Mouse (Mus musculus): ENCODE results near the gene Ly6g6e. TPM values are rescaled to one million over a fixed set of nuclear protein-coding genes. Genes with fewer than 3 reads are reported as not detected.
"Not testable (repeated sequence)": the region's sequence is repeated elsewhere in the genome, so short reads cannot be mapped to it uniquely, and the experiment has no call there.

Ly6g6e gene
- total RNA-seq, 2 experiments from 2014 or later: not detected

GRCm38 (mm10) chr17:35124261-35124896, 47.7 kb downstream of the Ly6g6e start:
- not testable (repeated sequence) for DNase-seq (ENCODE audit: low spot score)
- intact Hi-C loops (cut with DNase I): loop anchor here (5.0 kb wide), 2 partner anchors 38 to 113 kb away; partner anchors contain the start of genes Nfkbil1 and Prrc2a

GRCm38 (mm10) chr17:35125081-35125480, 48.4 kb downstream of the Ly6g6e start:
- intact Hi-C loops (cut with DNase I): no loop called here
- DNase-seq (ENCODE audit: low spot score): no peak

- no peak for DNase-seq (ENCODE audit: low spot score)
- intact Hi-C loops (cut with DNase I): no loop called here
Observed at GRCm38 (mm10) chr17:35125578-35125977, 48.9 kb downstream of the Ly6g6e start.

GRCm38 (mm10) chr17:35126206-35126611, 49.5 kb downstream of the Ly6g6e start, which contains the start of gene D17H6S53E:
Gene D17H6S53E, plus strand, starts transcription at chr17:35126373.
- intact Hi-C loops (cut with DNase I): no loop called here

GRCm38 (mm10) chr17:35127017-35127416, 50.3 kb downstream of the Ly6g6e start:
- intact Hi-C loops (cut with DNase I): no loop called here

More at GRCm38 (mm10) chr17:35126206-35126611, 49.5 kb downstream of the Ly6g6e start, which contains the start of gene D17H6S53E:
- DNase-seq (ENCODE audit: low spot score): peak; percentile 67

More at GRCm38 (mm10) chr17:35127017-35127416, 50.3 kb downstream of the Ly6g6e start:
- DNase-seq (ENCODE audit: low spot score): no peak

Other genes starting within 250 kb of the Ly6g6e start
- gene Stk19, start 240.0 kb upstream of the Ly6g6e start, total RNA-seq (2021): 10 to 100 TPM in 1 of 2 experiments, 1 to 10 TPM in 1; 9.4 to 12.7 TPM
- gene Dxo, start 239.9 kb upstream of the Ly6g6e start, total RNA-seq (2021): 10 to 100 TPM; 11.1 to 11.6 TPM
- 10 to 100 TPM; 18.4 to 22.6 TPM for gene Skiv2l, start 226.7 kb upstream of the Ly6g6e start, total RNA-seq (2021)
- 10 to 100 TPM; 15.5 to 16.7 TPM for gene Nelfe, start 226.5 kb upstream of the Ly6g6e start, total RNA-seq (2021)
- 1 to 10 TPM; 2.8 to 6.0 TPM for gene Cfb, start 214.4 kb upstream of the Ly6g6e start, total RNA-seq (2021)
- 1 to 10 TPM; 6.4 to 7.4 TPM for gene Zbtb12, start 197.4 kb upstream of the Ly6g6e start, total RNA-seq (2021)
- under 1 TPM in 1 of 2 experiments, not detected in 1; 0.08 TPM for gene Gm20547, start 194.9 kb upstream of the Ly6g6e start, total RNA-seq (2021)
- 1 to 10 TPM; 2.8 to 4.1 TPM for gene C2, start 178.6 kb upstream of the Ly6g6e start, total RNA-seq (2021)
- gene Ehmt2, start 178.4 kb upstream of the Ly6g6e start, total RNA-seq (2021): 10 to 100 TPM; 37.6 to 39.1 TPM
- not detected for gene Slc44a4, start 162.4 kb upstream of the Ly6g6e start, total RNA-seq (2021)
- gene Neu1, start 145.6 kb upstream of the Ly6g6e start, total RNA-seq (2021): 10 to 100 TPM; 12.7 to 14.1 TPM
- 1 to 10 TPM; 1.9 to 6.9 TPM for gene Hspa1b, start 117.7 kb upstream of the Ly6g6e start, total RNA-seq (2021)
- not detected for gene Gm20481, start 107.0 kb upstream of the Ly6g6e start, total RNA-seq (2021)
- 1 to 10 TPM; 2.9 to 7.7 TPM for gene Hspa1a, start 104.7 kb upstream of the Ly6g6e start, total RNA-seq (2021)
- 1 to 10 TPM; 6.9 to 8.1 TPM for gene Hspa1l, start 104.2 kb upstream of the Ly6g6e start, total RNA-seq (2021)
- 10 to 100 TPM; 19.0 to 19.1 TPM for gene Lsm2, start 95.0 kb upstream of the Ly6g6e start, total RNA-seq (2021)
- 10 to 100 TPM; 25.7 to 26.9 TPM for gene Vars, start 75.9 kb upstream of the Ly6g6e start, total RNA-seq (2021)
- 1 to 10 TPM; 7.3 to 7.7 TPM for gene Vwa7, start 60.3 kb upstream of the Ly6g6e start, total RNA-seq (2021)
- not detected for gene Sapcd1, start 48.9 kb upstream of the Ly6g6e start, total RNA-seq (2021)
- 1 to 10 TPM in 1 of 2 experiments, under 1 TPM in 1; 0.57 to 1.3 TPM for gene Msh5, start 30.2 kb upstream of the Ly6g6e start, total RNA-seq (2021)
- 10 to 100 TPM; 40.0 to 46.1 TPM for gene Clic1, start 26.9 kb upstream of the Ly6g6e start, total RNA-seq (2021)
- gene Ddah2, start 17.9 kb upstream of the Ly6g6e start, total RNA-seq (2021): 10 to 100 TPM; 27.7 to 31.3 TPM
- not detected for gene Ly6g6c, start 11.5 kb upstream of the Ly6g6e start, total RNA-seq (2021)
- under 1 TPM; 0.18 to 0.87 TPM for gene Mpig6b, start 10.7 kb upstream of the Ly6g6e start, total RNA-seq (2021)
- under 1 TPM; 0.53 to 0.78 TPM for gene Ly6g6d, start 1.2 kb downstream of the Ly6g6e start, total RNA-seq (2021)
- not detected for gene Ly6g6f, start 8.7 kb downstream of the Ly6g6e start, total RNA-seq (2021)
- 10 to 100 TPM; 47.9 to 57.5 TPM for gene Abhd16a, start 12.4 kb downstream of the Ly6g6e start, total RNA-seq (2021)
- not detected for gene Ly6g5c, start 31.4 kb downstream of the Ly6g6e start, total RNA-seq (2021)
- gene Ly6g5b, start 38.5 kb downstream of the Ly6g6e start, total RNA-seq (2021): under 1 TPM in 1 of 2 experiments, not detected in 1; 0.36 TPM
- gene Gpank1, start 44.6 kb downstream of the Ly6g6e start, total RNA-seq (2021): 1 to 10 TPM; 6.3 to 9.5 TPM
- 100 to 1,000 TPM; 155 to 167 TPM for gene Csnk2b, start 45.2 kb downstream of the Ly6g6e start, total RNA-seq (2021)
- gene D17H6S53E, start 49.5 kb downstream of the Ly6g6e start, total RNA-seq (2021): 10 to 100 TPM; 27.0 to 27.1 TPM
- not detected for gene Apom, start 55.1 kb downstream of the Ly6g6e start, total RNA-seq (2021)
- 100 to 1,000 TPM; 222 to 232 TPM for gene Bag6, start 58.3 kb downstream of the Ly6g6e start, total RNA-seq (2021)
- 100 to 1,000 TPM; 135 to 143 TPM for gene Prrc2a, start 88.0 kb downstream of the Ly6g6e start, total RNA-seq (2021)
- 1 to 10 TPM; 2.3 to 3.5 TPM for gene Aif1, start 99.2 kb downstream of the Ly6g6e start, total RNA-seq (2021)
- 1 to 10 TPM; 2.7 to 5.3 TPM for gene Lst1, start 111.5 kb downstream of the Ly6g6e start, total RNA-seq (2021)
- gene Ltb, start 117.5 kb downstream of the Ly6g6e start, total RNA-seq (2021): 1 to 10 TPM; 1.4 to 1.8 TPM
- gene Tnf, start 125.1 kb downstream of the Ly6g6e start, total RNA-seq (2021): under 1 TPM; 0.56 to 0.60 TPM
- not detected for gene Lta, start 128.4 kb downstream of the Ly6g6e start, total RNA-seq (2021)
- gene Gm16181, start 143.9 kb downstream of the Ly6g6e start, total RNA-seq (2021): under 1 TPM; 0.50 to 0.65 TPM
- 1 to 10 TPM; 2.5 to 2.8 TPM for gene Atp6v1g2, start 156.8 kb downstream of the Ly6g6e start, total RNA-seq (2021)
- gene Nfkbil1, start 158.9 kb downstream of the Ly6g6e start, total RNA-seq (2021): 1 to 10 TPM; 8.2 to 8.7 TPM
- gene Ddx39b, start 164.8 kb downstream of the Ly6g6e start, total RNA-seq (2021): 10 to 100 TPM; 89.2 to 99.4 TPM
- gene H2-D1, start 185.8 kb downstream of the Ly6g6e start, total RNA-seq (2021): 10 to 100 TPM; 84.3 to 89.6 TPM
- 1 to 10 TPM in 1 of 2 experiments, under 1 TPM in 1; 0.23 to 1.1 TPM for gene H2-Q1, start 243.5 kb downstream of the Ly6g6e start, total RNA-seq (2021)